19 mouse cellular contexts compared by ENCODE assay signal in genomic region chr15:95945951-95946708, GRCm38 (mm10).
DNase-seq lines count a peak whose midpoint lies in the region; ATAC-seq and TF ChIP-seq lines count a peak whose summit lies in the region.
"Had no signal": no experiment of that assay in that cellular context is flagged by ENCODE, and none has a peak within 500 bp of the region (broad histone marks: within the 10 kb centered on the region; RNA-seq: fewer than 3 reads in every experiment).

No protein-coding gene starts in this region.

- 52% methylated on average over 11 of the region's 11 CpGs for WGBS in neural tube, embryonic 13.5 days
- WGBS in forebrain, embryonic 13.5 days = 28% methylated on average over 11 of the region's 11 CpGs
- 41% methylated on average over 11 of the region's 11 CpGs for WGBS in hindbrain, embryonic 14.5 days
- 37% methylated on average over 11 of the region's 11 CpGs for WGBS in olfactory bulb, adult 2 months
- 76% methylated on average over 11 of the region's 11 CpGs for WGBS in intestine, postnatal 0 days

- ATAC-seq in neural tube, embryonic 13.5 days (ENCODE audit: low read depth) = peak; percentile 40; the same call in 1 of the 2 replicates
- peak; percentile 69; the same call in 1 of the 2 replicates for ATAC-seq in forebrain, embryonic 13.5 days
- no peak for ATAC-seq in hindbrain, embryonic 14.5 days (ENCODE audit: low FRiP score)
- no peak for ATAC-seq in intestine, postnatal 0 days
- ATAC-seq: intestine, embryonic 16.5 days had no signal

- H3K4me3 ChIP-seq in neural tube, embryonic 13.5 days = no peak overlapping the region
- no peak overlapping the region for H3K4me3 ChIP-seq in forebrain, embryonic 13.5 days
- no peak overlapping the region for H3K4me3 ChIP-seq in hindbrain, embryonic 14.5 days (replicated peaks; ENCODE audit: low read length)
- H3K4me3 ChIP-seq in olfactory bulb, adult 2 months (ENCODE audit: insufficient read depth, low read depth, low read length) = no peak overlapping the region
- H3K4me3 ChIP-seq in intestine, postnatal 0 days (ENCODE audit: low read depth, low read length) = no peak overlapping the region
- H3K4me3 ChIP-seq: limb, embryonic 13.5 days; myocyte; stomach, embryonic 15.5 days had no signal

- H3K4me1 ChIP-seq in neural tube, embryonic 13.5 days (replicated peaks) = peaks cover 10% of the 10 kb centered on the region
- H3K4me1 ChIP-seq in forebrain, embryonic 13.5 days = peaks cover 16% of the 10 kb centered on the region
- peaks cover 12% of the 10 kb centered on the region for H3K4me1 ChIP-seq in hindbrain, embryonic 14.5 days (replicated peaks; ENCODE audit: control insufficient read depth, insufficient read depth, low read length)
- H3K4me1 ChIP-seq in olfactory bulb, adult 2 months (ENCODE audit: control insufficient read depth, insufficient read depth, low read length) = peaks cover 17% of the 10 kb centered on the region
- no peaks in the 10 kb centered on the region for H3K4me1 ChIP-seq in intestine, postnatal 0 days (replicated peaks; ENCODE audit: control insufficient read depth, insufficient read depth, low read length)
- H3K4me1 ChIP-seq: stomach, embryonic 15.5 days had no signal

- peaks cover 36% of the 10 kb centered on the region for H3K36me3 ChIP-seq in neural tube, embryonic 13.5 days
- peaks cover 25% of the 10 kb centered on the region for H3K36me3 ChIP-seq in forebrain, embryonic 13.5 days (ENCODE audit: poor library complexity, severe bottlenecking)
- H3K36me3 ChIP-seq in hindbrain, embryonic 14.5 days (replicated peaks; ENCODE audit: control insufficient read depth, insufficient read depth) = peaks cover 38% of the 10 kb centered on the region
- H3K36me3 ChIP-seq in intestine, postnatal 0 days (ENCODE audit: control insufficient read depth, insufficient read depth) = peaks cover 44% of the 10 kb centered on the region

- no peak for TF ChIP-seq CTCF in olfactory bulb, adult 2 months (IDR thresholded peaks at IDR 0.05; ENCODE audit: insufficient read depth, low read depth, low read length)
- TF ChIP-seq CTCF in intestine, postnatal 0 days (IDR thresholded peaks at IDR 0.05; ENCODE audit: low read depth) = no peak

- H3K9ac ChIP-seq in neural tube, embryonic 13.5 days = no peak overlapping the region
- no peak overlapping the region for H3K9ac ChIP-seq in forebrain, embryonic 13.5 days
- H3K9ac ChIP-seq in hindbrain, embryonic 14.5 days = peak overlapping the region; percentile 11; the same call in 1 of the 2 replicates
- H3K9ac ChIP-seq in intestine, postnatal 0 days (ENCODE audit: low read depth, low read length) = no peak overlapping the region
- H3K9ac ChIP-seq: limb, embryonic 13.5 days; liver, embryonic 14.5 days; stomach, embryonic 15.5 days had no signal

- H3K4me2 ChIP-seq in neural tube, embryonic 13.5 days = no peak overlapping the region
- H3K4me2 ChIP-seq in forebrain, embryonic 13.5 days = no peak overlapping the region
- H3K4me2 ChIP-seq in hindbrain, embryonic 14.5 days (replicated peaks) = no peak overlapping the region
- no peak overlapping the region for H3K4me2 ChIP-seq in intestine, postnatal 0 days (replicated peaks; ENCODE audit: low read depth)
- H3K4me2 ChIP-seq: heart, embryonic 11.5 days; limb, embryonic 13.5 days; stomach, embryonic 15.5 days had no signal

- no peaks in the 10 kb centered on the region for H3K9me3 ChIP-seq in neural tube, embryonic 13.5 days
- no peaks in the 10 kb centered on the region for H3K9me3 ChIP-seq in forebrain, embryonic 13.5 days (replicated peaks)
- H3K9me3 ChIP-seq in hindbrain, embryonic 14.5 days (ENCODE audit: control insufficient read depth, low read length) = no peaks in the 10 kb centered on the region
- H3K9me3 ChIP-seq in intestine, postnatal 0 days (ENCODE audit: control insufficient read depth) = no peaks in the 10 kb centered on the region
- H3K9me3 ChIP-seq: limb, embryonic 13.5 days; stomach, embryonic 15.5 days had no signal

- no peak overlapping the region for H3K27ac ChIP-seq in neural tube, embryonic 13.5 days (replicated peaks)
- peak overlapping the region; percentile 81 for H3K27ac ChIP-seq in forebrain, embryonic 13.5 days
- peak overlapping the region; percentile 46 for H3K27ac ChIP-seq in hindbrain, embryonic 14.5 days
- H3K27ac ChIP-seq in olfactory bulb, adult 2 months (ENCODE audit: insufficient read depth, low read depth, low read length) = peak overlapping the region; percentile 67; the same call in 1 of the 2 replicates
- H3K27ac ChIP-seq in intestine, postnatal 0 days (ENCODE audit: low read depth, low read length) = no peak overlapping the region
- H3K27ac ChIP-seq: limb, embryonic 13.5 days; liver, embryonic 14.5 days; stomach, embryonic 15.5 days had no signal

- TF ChIP-seq POLR2A in olfactory bulb, adult 2 months (IDR thresholded peaks at IDR 0.05; ENCODE audit: insufficient read depth, low read depth, low read length) = no peak

- no peaks in the 10 kb centered on the region for H3K27me3 ChIP-seq in neural tube, embryonic 13.5 days
- no peaks in the 10 kb centered on the region for H3K27me3 ChIP-seq in forebrain, embryonic 13.5 days
- no peaks in the 10 kb centered on the region for H3K27me3 ChIP-seq in hindbrain, embryonic 14.5 days (ENCODE audit: control insufficient read depth, insufficient read depth, low read length)
- H3K27me3 ChIP-seq in intestine, postnatal 0 days (replicated peaks; ENCODE audit: control insufficient read depth, insufficient read depth, low read length) = no peaks in the 10 kb centered on the region
- H3K27me3 ChIP-seq: limb, embryonic 13.5 days; stomach, embryonic 15.5 days had no signal

- DNase-seq in neural tube, embryonic 10.5 days (ENCODE audit: extremely low spot score, low spot score) = no peak
- peak; percentile 48 for DNase-seq in hindbrain, embryonic 14.5 days (ENCODE audit: low spot score)
- DNase-seq in urinary bladder, adult 18-20 months (ENCODE audit: low spot score in 2 of 2) = no peak
- DNase-seq: cerebellum, postnatal 14 days; gastrocnemius, postnatal 25 days; heart, postnatal 14 days; kidney, postnatal 10 days; spleen, adult 18-20 months; thymus, adult 2 months had no signal

Comparison
In these comparisons a context has a peak if more than half of its experiments do, and no peak if none do; other contexts are left out.
1. ATAC-seq: peak in neural tube, embryonic 13.5 days (single experiment) and forebrain, embryonic 13.5 days (single experiment); none in hindbrain, embryonic 14.5 days (single experiment) and intestine, postnatal 0 days (single experiment).
2. H3K27ac ChIP-seq: peak in forebrain, embryonic 13.5 days (single experiment), hindbrain, embryonic 14.5 days (single experiment) and olfactory bulb, adult 2 months (single experiment); none in neural tube, embryonic 13.5 days (single experiment) and intestine, postnatal 0 days (single experiment).